Mouse (Mus musculus): ENCODE data around the gene Stmnd1. TPM values are rescaled to one million over a fixed set of nuclear protein-coding genes. Genes with fewer than 3 reads are reported as not detected.
"Not testable (repeated sequence)": the region's sequence is repeated elsewhere in the genome, so short reads cannot be mapped to it uniquely, and the experiment has no call there.

Gene Stmnd1
- total and polyA plus RNA-seq, 2 experiments, result not detected

GRCm38 (mm10) chr13:46297701-46298100, 24.2 kb downstream of the Stmnd1 start:
- Histone ChIP-seq H3K4me3 (ENCODE audit: insufficient read depth, low read depth, low read length) (no peak overlapping the region), H3K36me3 (ENCODE audit: control insufficient read depth, insufficient read depth, low read length) (no peaks in the 10 kb centered on the region), H3K4me1 (ENCODE audit: control insufficient read depth, insufficient read depth, low read length) (peaks cover 17% of the 10 kb centered on the region), H3K27me3 (ENCODE audit: control insufficient read depth, insufficient read depth, low read length) (peaks cover 2% of the 10 kb centered on the region; the same call in 1 of the 2 replicates), H3K79me2 (ENCODE audit: control insufficient read depth, insufficient read depth, low read length) (no peaks in the 10 kb centered on the region), H3K9ac (ENCODE audit: low read depth, low read length) (no peak overlapping the region), H3K27ac (replicated peaks; ENCODE audit: insufficient read depth, low read depth, low read length) (no peak overlapping the region)
- 22% methylated on average over 4 of the region's 4 CpGs for WGBS
- TF ChIP-seq CTCF (IDR thresholded peaks at IDR 0.05; ENCODE audit: low read depth, low read length) (no peak), POLR2A (IDR thresholded peaks at IDR 0.05; ENCODE audit: extremely low read depth, insufficient read depth, low read length) (no peak)
- DNase-seq (ENCODE audit: extremely low read depth, low read depth, low spot score), result peak; percentile 97

GRCm38 (mm10) chr13:46310790-46311189, 37.3 kb downstream of the Stmnd1 start:
- Histone ChIP-seq H3K27me3 (ENCODE audit: control insufficient read depth, insufficient read depth, low read length) (no peaks in the 10 kb centered on the region), H3K4me3 (ENCODE audit: insufficient read depth, low read depth, low read length) (no peak overlapping the region), H3K9ac (ENCODE audit: low read depth, low read length) (no peak overlapping the region), H3K4me1 (ENCODE audit: control insufficient read depth, insufficient read depth, low read length) (no peaks in the 10 kb centered on the region), H3K27ac (replicated peaks; ENCODE audit: insufficient read depth, low read depth, low read length) (no peak overlapping the region), H3K36me3 (ENCODE audit: control insufficient read depth, insufficient read depth, low read length) (no peaks in the 10 kb centered on the region), H3K79me2 (ENCODE audit: control insufficient read depth, insufficient read depth, low read length) (no peaks in the 10 kb centered on the region)
- 43% methylated on average over 10 of the region's 10 CpGs for WGBS
- peak; percentile 45 for DNase-seq (ENCODE audit: extremely low read depth, low read depth, low spot score)
- TF ChIP-seq POLR2A (IDR thresholded peaks at IDR 0.05; ENCODE audit: extremely low read depth, insufficient read depth, low read length) (no peak), CTCF (IDR thresholded peaks at IDR 0.05; ENCODE audit: low read depth, low read length) (peak; percentile 37; the same call in 1 of the 2 replicates)

GRCm38 (mm10) chr13:46313176-46313575, 39.7 kb downstream of the Stmnd1 start:
- Histone ChIP-seq H3K4me1 (ENCODE audit: control insufficient read depth, insufficient read depth, low read length) (no peaks in the 10 kb centered on the region), H3K27ac (replicated peaks; ENCODE audit: insufficient read depth, low read depth, low read length) (no peak overlapping the region), H3K4me3 (ENCODE audit: insufficient read depth, low read depth, low read length) (no peak overlapping the region), H3K9ac (ENCODE audit: low read depth, low read length) (no peak overlapping the region), H3K27me3 (ENCODE audit: control insufficient read depth, insufficient read depth, low read length) (no peaks in the 10 kb centered on the region), H3K79me2 (ENCODE audit: control insufficient read depth, insufficient read depth, low read length) (no peaks in the 10 kb centered on the region), H3K36me3 (ENCODE audit: control insufficient read depth, insufficient read depth, low read length) (no peaks in the 10 kb centered on the region)
- TF ChIP-seq CTCF (IDR thresholded peaks at IDR 0.05; ENCODE audit: low read depth, low read length), result no peak
- no peak for TF ChIP-seq POLR2A (IDR thresholded peaks at IDR 0.05; ENCODE audit: extremely low read depth, insufficient read depth, low read length)
- DNase-seq (ENCODE audit: extremely low read depth, low read depth, low spot score), result peak; percentile 59
- WGBS, result 18% methylated on average over 5 of the region's 5 CpGs

- H3K27ac ChIP-seq (replicated peaks; ENCODE audit: insufficient read depth, low read depth, low read length), result no peak overlapping the region
- WGBS, result 90% methylated on average over 7 of the region's 7 CpGs
- no peak for DNase-seq (ENCODE audit: extremely low read depth, low read depth, low spot score)
- H3K4me1 ChIP-seq (ENCODE audit: control insufficient read depth, insufficient read depth, low read length), result no peaks in the 10 kb centered on the region
- H3K27me3 ChIP-seq (ENCODE audit: control insufficient read depth, insufficient read depth, low read length), result no peaks in the 10 kb centered on the region
- TF ChIP-seq CTCF (IDR thresholded peaks at IDR 0.05; ENCODE audit: low read depth, low read length), result no peak
- no peak for TF ChIP-seq POLR2A (IDR thresholded peaks at IDR 0.05; ENCODE audit: extremely low read depth, insufficient read depth, low read length)
- no peaks in the 10 kb centered on the region for H3K79me2 ChIP-seq (ENCODE audit: control insufficient read depth, insufficient read depth, low read length)
- no peak overlapping the region for H3K4me3 ChIP-seq (ENCODE audit: insufficient read depth, low read depth, low read length)
- H3K36me3 ChIP-seq (ENCODE audit: control insufficient read depth, insufficient read depth, low read length), result no peaks in the 10 kb centered on the region
- no peak overlapping the region for H3K9ac ChIP-seq (ENCODE audit: low read depth, low read length)
Measured at GRCm38 (mm10) chr13:46315165-46315564, 41.6 kb downstream of the Stmnd1 start.

GRCm38 (mm10) chr13:46326351-46326985, 52.9 kb downstream of the Stmnd1 start:
- DNase-seq (ENCODE audit: extremely low read depth, low read depth, low spot score), result no peak
- 85% methylated on average over 4 of the region's 4 CpGs for WGBS
- H3K9ac ChIP-seq (ENCODE audit: low read depth, low read length), result no peak overlapping the region
- H3K4me3 ChIP-seq (ENCODE audit: insufficient read depth, low read depth, low read length), result no peak overlapping the region
- H3K27ac ChIP-seq (replicated peaks; ENCODE audit: insufficient read depth, low read depth, low read length), result no peak overlapping the region
- H3K4me1 ChIP-seq (ENCODE audit: control insufficient read depth, insufficient read depth, low read length), result no peaks in the 10 kb centered on the region
- TF ChIP-seq POLR2A (IDR thresholded peaks at IDR 0.05; ENCODE audit: extremely low read depth, insufficient read depth, low read length), result no peak
- no peak for TF ChIP-seq CTCF (IDR thresholded peaks at IDR 0.05; ENCODE audit: low read depth, low read length)
- H3K79me2 ChIP-seq (ENCODE audit: control insufficient read depth, insufficient read depth, low read length), result no peaks in the 10 kb centered on the region
- H3K27me3 ChIP-seq (ENCODE audit: control insufficient read depth, insufficient read depth, low read length), result no peaks in the 10 kb centered on the region
- H3K36me3 ChIP-seq (ENCODE audit: control insufficient read depth, insufficient read depth, low read length), result no peaks in the 10 kb centered on the region

GRCm38 (mm10) chr13:46335020-46335419, 61.5 kb downstream of the Stmnd1 start:
- no peak for DNase-seq (ENCODE audit: extremely low read depth, low read depth, low spot score)
- TF ChIP-seq CTCF (IDR thresholded peaks at IDR 0.05; ENCODE audit: low read depth, low read length) (no peak), POLR2A (IDR thresholded peaks at IDR 0.05; ENCODE audit: extremely low read depth, insufficient read depth, low read length) (no peak)
- WGBS, result 81% methylated on average over 6 of the region's 6 CpGs

GRCm38 (mm10) chr13:46336281-46336680, 62.8 kb downstream of the Stmnd1 start:
- H3K36me3 ChIP-seq (ENCODE audit: control insufficient read depth, insufficient read depth, low read length); H3K9ac ChIP-seq (ENCODE audit: low read depth, low read length); H3K4me3 ChIP-seq (ENCODE audit: insufficient read depth, low read depth, low read length); H3K4me1 ChIP-seq (ENCODE audit: control insufficient read depth, insufficient read depth, low read length); H3K27me3 ChIP-seq (ENCODE audit: control insufficient read depth, insufficient read depth, low read length); H3K27ac ChIP-seq (replicated peaks; ENCODE audit: insufficient read depth, low read depth, low read length); H3K79me2 ChIP-seq (ENCODE audit: control insufficient read depth, insufficient read depth, low read length); DNase-seq (ENCODE audit: extremely low read depth, low read depth, low spot score): not testable (repeated sequence)
- WGBS, result 82% methylated on average over 1 of the region's 1 CpGs

More at GRCm38 (mm10) chr13:46335020-46335419, 61.5 kb downstream of the Stmnd1 start:
- H3K9ac ChIP-seq (ENCODE audit: low read depth, low read length), result no peak overlapping the region
- no peaks in the 10 kb centered on the region for H3K36me3 ChIP-seq (ENCODE audit: control insufficient read depth, insufficient read depth, low read length)
- H3K4me3 ChIP-seq (ENCODE audit: insufficient read depth, low read depth, low read length), result no peak overlapping the region
- H3K79me2 ChIP-seq (ENCODE audit: control insufficient read depth, insufficient read depth, low read length), result no peaks in the 10 kb centered on the region
- no peaks in the 10 kb centered on the region for H3K27me3 ChIP-seq (ENCODE audit: control insufficient read depth, insufficient read depth, low read length)
- H3K27ac ChIP-seq (replicated peaks; ENCODE audit: insufficient read depth, low read depth, low read length), result no peak overlapping the region
- no peaks in the 10 kb centered on the region for H3K4me1 ChIP-seq (ENCODE audit: control insufficient read depth, insufficient read depth, low read length)
